Mouse (Mus musculus): ENCODE results near the gene Slc3a2. TPM values are rescaled to one million over a fixed set of nuclear protein-coding genes. Genes with fewer than 3 reads are reported as not detected.

The Slc3a2 gene
- polyA plus RNA-seq, 1 experiment from 2014 or later, result 120 TPM

DNA sequence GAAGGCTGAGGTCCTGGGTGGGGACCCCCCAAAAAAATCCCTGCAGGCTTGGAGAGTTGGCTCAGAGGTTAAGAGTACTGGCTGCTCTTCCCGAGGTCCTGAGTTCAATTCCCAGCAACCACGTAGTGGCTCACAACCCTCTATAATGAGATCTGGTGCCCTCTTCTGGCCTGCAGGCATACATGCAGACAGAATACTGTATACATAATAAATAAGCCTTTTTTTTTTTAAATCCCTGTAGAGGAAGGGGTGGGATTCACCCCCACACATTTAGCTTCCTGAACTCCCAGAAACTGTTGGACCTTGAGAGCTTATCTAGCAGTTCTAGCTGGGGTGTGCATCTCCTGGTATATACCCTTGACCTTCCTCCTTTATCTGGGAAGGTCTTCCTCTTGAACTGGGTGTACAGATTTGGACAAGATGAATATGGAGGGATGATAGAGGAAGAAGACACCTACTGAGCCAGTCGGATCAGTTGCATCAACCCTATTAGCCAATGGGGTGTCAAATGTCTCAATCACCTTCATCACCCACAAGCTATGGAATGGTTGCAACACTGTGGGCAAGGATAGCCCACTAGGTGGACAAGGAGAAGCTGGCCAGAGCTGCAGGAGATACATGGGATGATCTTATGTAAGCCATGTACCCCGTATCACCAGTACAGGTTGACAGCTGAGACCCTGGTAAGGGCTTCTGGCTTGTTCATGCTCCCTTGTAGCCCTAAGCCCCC is 41.4 kb downstream of the Slc3a2 start:
- WGBS, result 88% methylated on average over 4 of the region's 4 CpGs
- H3K9me3 ChIP-seq (replicated peaks; ENCODE audit: control insufficient read depth, low read length), result no peaks in the 10 kb centered on the region
- no peak for ATAC-seq (replicated peaks; ENCODE audit: insufficient number of reproducible peaks, low FRiP score, low TSS enrichment, low read depth)
- H3K27ac ChIP-seq (replicated peaks; ENCODE audit: low read depth, low read length), result no peak overlapping the region
- no peaks in the 10 kb centered on the region for H3K27me3 ChIP-seq (ENCODE audit: control insufficient read depth, insufficient read depth, low read length)
- no peak for DNase-seq (ENCODE audit: low spot score)
- H3K4me1 ChIP-seq (ENCODE audit: control insufficient read depth, insufficient read depth, low read length), result 0 out of 2 replicates have a peak, but pooled peaks cover 2% of the 10 kb centered on the region
- H3K4me2 ChIP-seq (ENCODE audit: low read depth, low read length), result no peak overlapping the region
- no peaks in the 10 kb centered on the region for H3K36me3 ChIP-seq (replicated peaks; ENCODE audit: control insufficient read depth, insufficient read depth, low read depth, low read length)
- no peak overlapping the region for H3K9ac ChIP-seq (replicated peaks; ENCODE audit: low read length)
- H3K4me3 ChIP-seq (ENCODE audit: low read depth, low read length), result no peak overlapping the region

DNA sequence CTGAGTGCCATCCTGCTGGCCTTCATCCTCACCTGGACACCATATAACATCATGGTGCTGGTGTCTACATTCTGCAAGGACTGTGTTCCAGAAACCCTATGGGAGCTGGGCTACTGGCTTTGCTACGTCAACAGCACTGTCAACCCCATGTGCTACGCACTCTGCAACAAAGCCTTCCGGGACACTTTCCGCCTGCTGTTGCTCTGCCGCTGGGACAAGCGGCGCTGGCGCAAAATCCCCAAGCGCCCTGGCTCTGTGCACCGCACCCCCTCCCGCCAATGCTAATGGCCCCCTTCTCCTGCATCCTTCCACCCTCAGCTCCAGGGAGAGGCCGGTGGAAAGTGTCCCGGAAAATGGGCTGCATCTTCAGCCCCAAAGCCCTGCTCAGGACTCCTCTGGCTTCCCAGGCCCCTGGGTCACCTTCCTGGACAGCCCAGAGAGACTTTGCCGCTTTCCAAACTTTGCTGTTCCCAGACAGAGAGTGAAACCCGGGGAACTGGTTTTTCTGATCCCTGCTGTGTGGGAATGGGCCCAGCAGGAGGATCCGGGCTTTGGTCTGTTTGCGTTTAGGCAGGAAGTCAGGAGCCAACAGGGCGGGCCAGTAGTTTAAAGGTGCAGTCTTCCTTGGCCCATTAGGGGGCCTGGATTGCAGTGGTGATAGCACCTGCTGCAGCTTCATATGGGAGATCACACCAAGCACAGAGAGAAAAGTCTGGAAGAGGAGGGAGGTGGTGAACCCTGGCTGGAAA is 44.0 kb downstream of the Slc3a2 start:
- Histone ChIP-seq H3K4me2 (ENCODE audit: low read depth, low read length) (no peak overlapping the region), H3K4me1 (ENCODE audit: control insufficient read depth, insufficient read depth, low read length) (0 out of 2 replicates have a peak, but pooled peaks cover 2% of the 10 kb centered on the region), H3K27ac (replicated peaks; ENCODE audit: low read depth, low read length) (no peak overlapping the region), H3K27me3 (ENCODE audit: control insufficient read depth, insufficient read depth, low read length) (no peaks in the 10 kb centered on the region), H3K9ac (replicated peaks; ENCODE audit: low read length) (0 out of 2 replicates have a peak overlapping the region, but pooled peaks have one; percentile 23), H3K4me3 (ENCODE audit: low read depth, low read length) (no peak overlapping the region), H3K9me3 (replicated peaks; ENCODE audit: control insufficient read depth, low read length) (no peaks in the 10 kb centered on the region), H3K36me3 (replicated peaks; ENCODE audit: control insufficient read depth, insufficient read depth, low read depth, low read length) (no peaks in the 10 kb centered on the region)
- DNase-seq (ENCODE audit: low spot score) (peak; percentile 36), ATAC-seq (replicated peaks; ENCODE audit: insufficient number of reproducible peaks, low FRiP score, low TSS enrichment, low read depth) (no peak)
- WGBS, result 18% methylated on average over 18 of the region's 18 CpGs

DNA sequence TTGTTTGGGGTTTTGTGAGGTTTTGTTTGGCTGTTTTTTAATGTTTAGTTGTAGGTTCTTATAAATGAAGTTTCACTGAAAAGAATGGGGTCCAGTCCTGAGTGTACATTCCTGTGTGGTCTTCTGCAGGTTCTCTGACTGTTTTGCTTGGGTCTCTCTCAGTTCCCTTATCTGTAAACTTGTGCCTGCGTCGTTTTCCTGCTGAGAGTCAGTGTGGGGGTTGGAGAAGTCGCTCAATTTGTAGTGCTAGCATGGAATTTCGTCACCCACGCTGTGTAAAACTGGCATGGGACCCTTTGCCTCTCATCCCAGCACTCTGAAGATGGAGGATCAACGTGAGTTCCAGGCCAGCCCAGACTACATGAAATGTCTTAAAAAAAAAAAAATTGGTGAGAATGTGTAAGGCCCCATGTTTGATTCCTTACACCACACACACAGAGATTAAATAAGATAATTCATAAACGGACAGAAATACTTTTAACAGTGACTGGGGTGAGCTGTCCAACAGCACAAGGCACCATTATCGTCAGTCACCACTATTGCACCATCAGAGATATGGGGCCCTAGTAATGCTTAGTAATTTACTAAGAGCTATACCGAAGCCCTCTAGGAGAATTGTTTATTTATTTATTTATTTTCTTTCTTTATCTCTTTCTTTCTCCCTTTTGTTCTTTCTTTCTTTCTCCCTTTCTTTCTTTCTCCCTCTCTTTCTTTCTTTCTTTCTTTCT is 49.7 kb downstream of the Slc3a2 start:
- H3K4me3 ChIP-seq (ENCODE audit: low read depth, low read length), result no peak overlapping the region
- ATAC-seq (replicated peaks; ENCODE audit: insufficient number of reproducible peaks, low FRiP score, low TSS enrichment, low read depth) (no peak), DNase-seq (ENCODE audit: low spot score) (no peak)
- no peaks in the 10 kb centered on the region for H3K9me3 ChIP-seq (replicated peaks; ENCODE audit: control insufficient read depth, low read length)
- H3K27me3 ChIP-seq (ENCODE audit: control insufficient read depth, insufficient read depth, low read length), result no peaks in the 10 kb centered on the region
- no peak overlapping the region for H3K4me2 ChIP-seq (ENCODE audit: low read depth, low read length)
- no peak overlapping the region for H3K9ac ChIP-seq (replicated peaks; ENCODE audit: low read length)
- H3K4me1 ChIP-seq (ENCODE audit: control insufficient read depth, insufficient read depth, low read length), result no peaks in the 10 kb centered on the region
- H3K27ac ChIP-seq (replicated peaks; ENCODE audit: low read depth, low read length), result no peak overlapping the region
- H3K36me3 ChIP-seq (replicated peaks; ENCODE audit: control insufficient read depth, insufficient read depth, low read depth, low read length), result no peaks in the 10 kb centered on the region
- 71% methylated on average over 9 of the region's 9 CpGs for WGBS

DNA sequence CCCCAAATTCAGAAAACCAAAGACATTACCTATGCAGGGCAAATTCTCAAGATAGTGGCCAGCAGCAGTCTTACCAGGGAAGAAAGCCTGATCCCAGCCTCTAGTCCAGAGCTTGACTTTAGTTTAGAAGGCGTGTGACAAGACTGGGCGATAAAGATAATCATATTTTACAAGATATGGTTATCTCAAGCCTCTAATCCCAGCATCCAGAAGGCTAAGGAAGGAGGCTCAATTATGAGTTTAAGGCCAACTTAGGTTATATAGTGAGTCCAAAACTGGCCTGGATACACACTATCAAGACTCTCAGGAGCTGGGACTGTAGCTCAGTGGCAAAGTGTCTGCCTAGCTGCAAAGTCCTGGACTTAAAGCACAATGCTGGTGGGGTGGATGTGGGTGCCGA is 50.3 kb downstream of the Slc3a2 start:
- H3K4me2 ChIP-seq (ENCODE audit: low read depth, low read length), result no peak overlapping the region
- no peak overlapping the region for H3K27ac ChIP-seq (replicated peaks; ENCODE audit: low read depth, low read length)
- ATAC-seq (replicated peaks; ENCODE audit: insufficient number of reproducible peaks, low FRiP score, low TSS enrichment, low read depth) (no peak), DNase-seq (ENCODE audit: low spot score) (no peak)
- no peaks in the 10 kb centered on the region for H3K36me3 ChIP-seq (replicated peaks; ENCODE audit: control insufficient read depth, insufficient read depth, low read depth, low read length)
- H3K4me3 ChIP-seq (ENCODE audit: low read depth, low read length), result no peak overlapping the region
- no peaks in the 10 kb centered on the region for H3K9me3 ChIP-seq (replicated peaks; ENCODE audit: control insufficient read depth, low read length)
- WGBS, result 82% methylated on average over 3 of the region's 3 CpGs
- no peaks in the 10 kb centered on the region for H3K27me3 ChIP-seq (ENCODE audit: control insufficient read depth, insufficient read depth, low read length)
- no peak overlapping the region for H3K9ac ChIP-seq (replicated peaks; ENCODE audit: low read length)
- no peaks in the 10 kb centered on the region for H3K4me1 ChIP-seq (ENCODE audit: control insufficient read depth, insufficient read depth, low read length)

DNA sequence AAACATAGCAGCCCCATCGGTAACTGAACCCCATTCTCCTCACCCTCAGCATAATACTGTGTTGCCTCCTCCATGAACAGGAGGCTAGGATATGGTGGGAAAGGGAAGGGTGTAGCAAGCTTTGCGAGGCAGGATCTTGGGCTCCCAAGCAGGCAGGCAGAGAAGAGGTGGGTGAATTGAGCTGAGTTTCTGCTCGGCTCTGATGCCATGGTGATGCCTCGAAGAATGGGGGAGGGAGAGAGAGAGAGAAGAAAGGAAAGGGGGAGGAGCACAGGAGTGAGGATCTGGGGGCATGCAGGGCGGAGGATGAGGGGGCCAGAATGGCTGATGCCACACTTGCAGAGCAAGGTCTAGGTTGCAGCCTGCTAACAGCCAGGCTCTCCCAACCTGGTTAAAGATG is 57.4 kb downstream of the Slc3a2 start:
- ATAC-seq (replicated peaks; ENCODE audit: insufficient number of reproducible peaks, low FRiP score, low TSS enrichment, low read depth), result no peak
- H3K4me3 ChIP-seq (ENCODE audit: low read depth, low read length), result no peak overlapping the region
- no peak overlapping the region for H3K27ac ChIP-seq (replicated peaks; ENCODE audit: low read depth, low read length)
- DNase-seq (ENCODE audit: low spot score), result no peak
- WGBS, result 63% methylated on average over 5 of the region's 5 CpGs
- H3K27me3 ChIP-seq (ENCODE audit: control insufficient read depth, insufficient read depth, low read length), result 0 out of 2 replicates have a peak, but pooled peaks cover 2% of the 10 kb centered on the region
- no peak overlapping the region for H3K4me2 ChIP-seq (ENCODE audit: low read depth, low read length)
- no peak overlapping the region for H3K9ac ChIP-seq (replicated peaks; ENCODE audit: low read length)
- H3K4me1 ChIP-seq (ENCODE audit: control insufficient read depth, insufficient read depth, low read length), result no peaks in the 10 kb centered on the region
- H3K36me3 ChIP-seq (replicated peaks; ENCODE audit: control insufficient read depth, insufficient read depth, low read depth, low read length), result no peaks in the 10 kb centered on the region
- H3K9me3 ChIP-seq (replicated peaks; ENCODE audit: control insufficient read depth, low read length), result no peaks in the 10 kb centered on the region

DNA sequence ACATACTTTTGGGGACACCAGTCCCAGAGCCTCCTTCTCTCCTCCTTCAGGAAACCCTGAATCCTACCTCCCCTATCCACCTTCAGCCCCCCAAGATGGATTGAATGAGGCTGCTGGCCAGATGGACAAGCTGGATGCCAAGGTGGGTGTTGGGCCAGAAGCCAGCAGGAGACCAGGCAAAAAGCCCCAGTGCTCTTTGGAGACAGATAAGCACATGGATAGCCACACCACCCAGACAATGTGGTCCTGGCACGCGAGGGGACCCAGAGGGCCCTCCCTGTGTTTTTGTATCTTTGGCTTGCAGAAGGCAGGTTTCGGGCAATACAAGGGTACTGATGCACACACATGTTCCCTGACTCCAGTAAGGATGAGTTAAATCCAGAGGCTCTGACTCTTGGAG is 58.3 kb downstream of the Slc3a2 start:
- H3K9ac ChIP-seq (replicated peaks; ENCODE audit: low read length), result no peak overlapping the region
- 0 out of 2 replicates have a peak, but pooled peaks cover 2% of the 10 kb centered on the region for H3K27me3 ChIP-seq (ENCODE audit: control insufficient read depth, insufficient read depth, low read length)
- no peaks in the 10 kb centered on the region for H3K4me1 ChIP-seq (ENCODE audit: control insufficient read depth, insufficient read depth, low read length)
- no peaks in the 10 kb centered on the region for H3K9me3 ChIP-seq (replicated peaks; ENCODE audit: control insufficient read depth, low read length)
- no peak overlapping the region for H3K27ac ChIP-seq (replicated peaks; ENCODE audit: low read depth, low read length)
- WGBS, result 97% methylated on average over 3 of the region's 3 CpGs
- H3K36me3 ChIP-seq (replicated peaks; ENCODE audit: control insufficient read depth, insufficient read depth, low read depth, low read length), result no peaks in the 10 kb centered on the region
- ATAC-seq (replicated peaks; ENCODE audit: insufficient number of reproducible peaks, low FRiP score, low TSS enrichment, low read depth) (no peak), DNase-seq (ENCODE audit: low spot score) (no peak)
- no peak overlapping the region for H3K4me3 ChIP-seq (ENCODE audit: low read depth, low read length)
- H3K4me2 ChIP-seq (ENCODE audit: low read depth, low read length), result no peak overlapping the region

DNA sequence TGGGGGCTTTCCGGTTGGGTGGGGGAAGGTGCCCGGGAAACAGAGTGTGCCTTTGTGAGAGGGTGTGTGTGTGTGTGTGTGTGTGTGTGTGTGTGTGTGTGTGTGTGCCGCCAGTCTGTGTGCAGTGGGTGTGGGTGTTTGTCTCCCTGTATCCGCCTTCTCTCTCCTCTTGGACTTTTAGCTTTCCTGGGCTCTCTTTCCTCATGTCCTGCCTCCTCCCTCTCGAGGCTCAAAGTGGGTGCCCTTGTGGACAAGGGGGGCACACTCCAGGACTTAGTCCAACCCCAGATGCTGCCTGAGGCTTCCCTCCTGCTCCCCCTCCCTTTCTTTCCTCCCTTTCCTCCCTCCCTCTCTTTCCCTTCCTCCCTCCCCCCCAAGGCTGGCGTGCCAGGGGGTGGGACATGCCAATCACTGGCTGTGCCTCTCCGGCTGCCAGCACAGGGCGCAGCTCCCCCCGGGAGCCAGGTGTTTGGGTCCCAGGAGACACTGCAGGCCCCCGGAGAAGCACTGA is 59.2 kb downstream of the Slc3a2 start:
- Histone ChIP-seq H3K9me3 (replicated peaks; ENCODE audit: control insufficient read depth, low read length) (no peaks in the 10 kb centered on the region), H3K4me3 (ENCODE audit: low read depth, low read length) (no peak overlapping the region), H3K27me3 (ENCODE audit: control insufficient read depth, insufficient read depth, low read length) (0 out of 2 replicates have a peak, but pooled peaks cover 2% of the 10 kb centered on the region), H3K9ac (replicated peaks; ENCODE audit: low read length) (no peak overlapping the region), H3K4me2 (ENCODE audit: low read depth, low read length) (no peak overlapping the region), H3K36me3 (replicated peaks; ENCODE audit: control insufficient read depth, insufficient read depth, low read depth, low read length) (no peaks in the 10 kb centered on the region), H3K4me1 (ENCODE audit: control insufficient read depth, insufficient read depth, low read length) (no peaks in the 10 kb centered on the region), H3K27ac (replicated peaks; ENCODE audit: low read depth, low read length) (no peak overlapping the region)
- WGBS, result 25% methylated on average over 9 of the region's 10 CpGs
- ATAC-seq (replicated peaks; ENCODE audit: insufficient number of reproducible peaks, low FRiP score, low TSS enrichment, low read depth), result no peak
- DNase-seq (ENCODE audit: low spot score), result no peak
